Mouse (Mus musculus) C2C12 (cell line): ENCODE results near the gene Klhdc8a.

ENCODE experiments used
- CEBPB ChIP-seq: IDR thresholded peaks from one replicate; pipeline ENCODE4 v1.6.1; 2011; ENCODE audit warnings: low read depth, mild to moderate bottlenecking, control low read depth, moderate library complexity
- CTCF ChIP-seq: IDR thresholded peaks from one replicate; pipeline ENCODE4 v1.5.1; 2011; ENCODE audit not compliant: control insufficient read depth, insufficient read depth, insufficient read length
- MAX ChIP-seq: IDR thresholded peaks from one replicate; pipeline ENCODE4 v1.6.1; 2011; ENCODE audit warnings: mild to moderate bottlenecking, control low read depth
- MYOG ChIP-seq: IDR thresholded peaks from one replicate; pipeline ENCODE4 v1.6.1; 2011; ENCODE audit not compliant: control insufficient read depth, insufficient read length; ENCODE audit errors: extremely low read depth

DNA sequence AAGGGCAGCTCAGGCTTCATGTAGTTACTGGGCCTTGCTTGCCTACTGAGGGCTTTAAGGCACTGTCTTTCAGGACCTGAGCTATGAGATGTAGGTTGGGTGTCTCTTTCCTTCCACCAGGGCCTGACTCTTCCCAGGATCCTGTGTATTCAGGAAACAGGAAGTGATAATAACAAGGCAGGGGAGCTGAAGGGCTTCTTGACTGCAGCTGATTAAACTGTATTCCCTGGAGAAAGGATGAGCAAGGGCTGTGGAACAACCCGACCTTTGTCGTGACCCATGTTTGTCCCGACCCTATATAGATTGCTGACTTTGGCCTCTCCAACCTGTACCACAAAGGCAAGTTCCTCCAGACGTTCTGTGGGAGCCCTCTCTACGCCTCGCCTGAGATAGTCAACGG lies 31.2 kb downstream of the Klhdc8a start:
- no peak for TF ChIP-seq CTCF
- no peak for TF ChIP-seq CEBPB
- TF ChIP-seq MYOG = no peak
- no peak for TF ChIP-seq MAX
